Mouse (Mus musculus) testis, postnatal 14 days (tissue): Measurements from ENCODE around the gene Cited2.

Experiments used
- DNase-seq: peaks from one replicate; pipeline ENCODE4 v3.0.0; 2021; ENCODE audit warnings: low spot score

Cited2 gene

GRCm38 (mm10) chr10:17722653-17723410, at the start of gene Cited2:
TSS of gene Cited2 (plus strand) at chr10:17723218.
- DNase-seq = peak; percentile 92

GRCm38 (mm10) chr10:17674454-17674853, 48.6 kb upstream of the Cited2 start:
- no peak for DNase-seq

GRCm38 (mm10) chr10:17674869-17675268, 48.1 kb upstream of the Cited2 start:
- no peak for DNase-seq

- DNase-seq = no peak
Measured at GRCm38 (mm10) chr10:17676464-17676863, 46.6 kb upstream of the Cited2 start.

- no peak for DNase-seq
Measured at GRCm38 (mm10) chr10:17677308-17677707, 45.7 kb upstream of the Cited2 start.

- DNase-seq = no peak
Measured at GRCm38 (mm10) chr10:17680432-17681382, 42.3 kb upstream of the Cited2 start.

GRCm38 (mm10) chr10:17681386-17681785, 41.6 kb upstream of the Cited2 start:
- no peak for DNase-seq

- no peak for DNase-seq
Measured at GRCm38 (mm10) chr10:17683852-17684428, 39.1 kb upstream of the Cited2 start.

GRCm38 (mm10) chr10:17689806-17690205, 33.2 kb upstream of the Cited2 start:
- DNase-seq = no peak

GRCm38 (mm10) chr10:17691709-17692108, 31.3 kb upstream of the Cited2 start:
- DNase-seq = no peak

- no peak for DNase-seq
Measured at GRCm38 (mm10) chr10:17695801-17696200, 27.2 kb upstream of the Cited2 start.

- DNase-seq = no peak
Measured at GRCm38 (mm10) chr10:17697376-17698265, 25.4 kb upstream of the Cited2 start.

GRCm38 (mm10) chr10:17705466-17705973, 17.5 kb upstream of the Cited2 start:
- no peak for DNase-seq

- no peak for DNase-seq
Measured at GRCm38 (mm10) chr10:17710753-17711152, 12.3 kb upstream of the Cited2 start.

- no peak for DNase-seq
Measured at GRCm38 (mm10) chr10:17719009-17719570, 3.9 kb upstream of the Cited2 start.

- no peak for DNase-seq
Measured at GRCm38 (mm10) chr10:17719646-17720045, 3.4 kb upstream of the Cited2 start.

- DNase-seq = no peak
Measured at GRCm38 (mm10) chr10:17720891-17721601, 2.0 kb upstream of the Cited2 start.

- DNase-seq = peak; percentile 24
Measured at GRCm38 (mm10) chr10:17721602-17722121, 1.4 kb upstream of the Cited2 start.

GRCm38 (mm10) chr10:17722158-17722557, 860 bp upstream of the Cited2 start:
- peak; percentile 91 for DNase-seq

- DNase-seq = peak; percentile 53
Measured at GRCm38 (mm10) chr10:17723421-17723841, 413 bp downstream of the Cited2 start.
